Mouse (Mus musculus) embryo, embryonic 11.5 days (tissue): ENCODE data around the gene Traf7.
A peak's percentile ranks its signal among the peaks of the same experiment; 100 is the strongest.

ENCODE experiments used
- DNase-seq: peaks from one replicate; pipeline ENCODE4 v3.0.0-alpha.2; 2012; ENCODE audit warnings: low read depth, low spot score

Gene Traf7

DNA sequence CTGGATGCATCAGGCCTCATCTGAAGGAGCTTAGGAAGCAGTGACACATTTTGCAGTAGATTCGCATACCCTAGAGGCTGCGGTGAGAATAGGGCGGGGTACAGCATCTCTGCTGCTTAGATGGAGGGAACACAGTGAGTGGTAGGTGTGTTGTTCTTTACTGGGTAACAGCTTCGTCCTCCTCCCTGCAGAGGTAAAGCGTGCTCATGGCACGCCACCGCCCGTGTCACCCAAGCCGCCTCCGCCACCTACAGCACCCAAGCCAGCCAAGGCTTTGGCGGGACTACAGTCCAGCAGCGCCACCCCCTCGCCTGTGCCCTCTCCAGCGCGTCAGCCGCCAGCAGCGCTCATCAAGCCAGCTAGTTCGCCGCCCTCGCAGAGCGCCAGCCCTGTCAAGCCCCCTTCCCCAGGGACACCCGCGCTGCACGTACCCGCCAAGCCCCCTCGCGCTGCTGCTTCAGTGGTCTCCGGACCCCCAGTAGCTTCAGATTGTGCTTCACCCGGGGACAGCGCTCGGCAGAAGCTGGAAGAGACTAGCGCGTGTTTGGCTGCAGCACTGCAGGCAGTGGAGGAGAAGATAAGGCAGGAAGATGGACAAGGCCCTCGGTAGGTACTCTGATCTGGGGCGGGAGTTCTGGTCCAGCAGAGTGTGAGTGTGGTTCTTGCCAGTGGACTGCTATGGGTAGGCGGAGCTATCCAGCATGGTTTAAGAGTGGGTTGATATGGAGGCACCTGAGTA lies 21.2 kb downstream of the Traf7 start:
- no peak for DNase-seq

DNA sequence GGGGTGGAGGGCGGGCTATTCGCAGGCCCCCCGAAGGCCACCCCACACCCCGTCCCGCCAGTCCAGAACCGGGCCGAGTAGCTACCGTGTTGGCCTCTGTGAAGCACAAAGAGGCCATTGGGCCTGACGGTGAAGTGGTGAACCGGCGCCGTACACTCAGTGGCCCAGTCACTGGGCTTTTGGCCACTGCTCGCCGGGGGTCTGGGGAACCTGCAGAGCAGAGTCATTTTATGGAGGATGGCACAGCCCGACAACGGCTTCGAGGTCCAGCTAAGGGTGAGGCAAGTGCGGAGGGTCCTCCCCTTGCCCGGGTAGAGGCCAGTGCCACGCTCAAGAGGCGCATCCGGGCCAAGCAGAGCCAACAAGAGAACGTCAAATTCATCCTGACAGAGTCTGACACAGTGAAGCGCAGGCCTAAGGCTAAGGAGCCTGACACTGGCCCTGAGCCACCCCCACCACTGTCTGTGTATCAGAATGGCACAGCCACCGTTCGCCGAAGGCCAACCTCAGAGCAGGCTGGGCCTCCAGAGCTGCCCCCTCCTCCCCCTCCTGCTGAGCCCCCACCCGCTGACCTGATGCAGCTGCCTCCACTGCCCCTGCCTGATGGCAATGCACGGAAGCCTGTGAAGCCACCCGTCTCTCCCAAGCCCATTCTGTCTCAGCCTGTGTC lies 22.3 kb downstream of the Traf7 start:
- DNase-seq, result no peak

DNA sequence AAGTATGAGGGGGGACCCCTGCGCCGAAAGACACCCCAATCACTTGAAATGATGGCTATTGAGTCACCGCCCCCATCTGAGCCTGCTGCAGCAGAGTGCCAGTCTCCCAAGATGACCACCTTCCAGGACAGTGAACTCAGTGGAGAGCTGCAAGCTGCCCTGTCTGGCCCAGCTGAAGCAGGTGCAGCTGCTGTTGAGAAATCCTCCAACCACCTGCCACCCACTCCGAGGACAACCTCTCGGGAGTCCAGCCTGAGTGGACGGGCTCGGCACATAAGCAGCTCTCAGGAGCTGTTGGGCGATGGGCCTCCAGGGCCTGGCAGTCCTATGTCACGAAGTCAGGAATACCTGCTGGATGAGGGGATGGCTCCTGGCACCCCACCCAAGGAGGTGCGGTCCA lies 23.7 kb downstream of the Traf7 start:
- no peak for DNase-seq

DNA sequence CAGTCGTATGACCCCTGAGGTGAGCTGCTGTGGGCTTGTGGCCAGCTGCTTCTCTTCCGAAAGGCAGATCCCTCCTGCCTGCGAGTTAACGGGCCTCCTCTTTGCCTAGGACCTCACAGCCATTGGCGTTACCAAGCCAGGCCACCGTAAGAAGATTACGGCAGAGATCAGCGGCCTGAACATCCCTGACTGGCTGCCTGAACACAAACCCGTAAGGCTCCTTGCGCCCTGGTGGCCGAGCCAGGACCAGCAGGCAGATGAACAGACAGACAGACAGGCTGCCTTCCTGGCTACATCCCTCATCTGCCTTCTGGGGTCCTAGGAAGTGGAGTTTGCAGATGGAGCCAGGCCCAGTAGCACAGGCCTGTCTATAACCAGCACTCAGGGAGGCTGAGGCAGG lies 25.5 kb downstream of the Traf7 start:
- no peak for DNase-seq

GRCm38 (mm10) chr17:24496026-24496425 lies 31.7 kb downstream of the Traf7 start:
- no peak for DNase-seq

- no peak for DNase-seq
Measured at GRCm38 (mm10) chr17:24495443-24495842, 32.3 kb downstream of the Traf7 start.

GRCm38 (mm10) chr17:24494627-24495335 lies 33.0 kb downstream of the Traf7 start:
- DNase-seq, result no peak

GRCm38 (mm10) chr17:24490399-24490798 lies 37.3 kb downstream of the Traf7 start:
- DNase-seq, result no peak

DNA sequence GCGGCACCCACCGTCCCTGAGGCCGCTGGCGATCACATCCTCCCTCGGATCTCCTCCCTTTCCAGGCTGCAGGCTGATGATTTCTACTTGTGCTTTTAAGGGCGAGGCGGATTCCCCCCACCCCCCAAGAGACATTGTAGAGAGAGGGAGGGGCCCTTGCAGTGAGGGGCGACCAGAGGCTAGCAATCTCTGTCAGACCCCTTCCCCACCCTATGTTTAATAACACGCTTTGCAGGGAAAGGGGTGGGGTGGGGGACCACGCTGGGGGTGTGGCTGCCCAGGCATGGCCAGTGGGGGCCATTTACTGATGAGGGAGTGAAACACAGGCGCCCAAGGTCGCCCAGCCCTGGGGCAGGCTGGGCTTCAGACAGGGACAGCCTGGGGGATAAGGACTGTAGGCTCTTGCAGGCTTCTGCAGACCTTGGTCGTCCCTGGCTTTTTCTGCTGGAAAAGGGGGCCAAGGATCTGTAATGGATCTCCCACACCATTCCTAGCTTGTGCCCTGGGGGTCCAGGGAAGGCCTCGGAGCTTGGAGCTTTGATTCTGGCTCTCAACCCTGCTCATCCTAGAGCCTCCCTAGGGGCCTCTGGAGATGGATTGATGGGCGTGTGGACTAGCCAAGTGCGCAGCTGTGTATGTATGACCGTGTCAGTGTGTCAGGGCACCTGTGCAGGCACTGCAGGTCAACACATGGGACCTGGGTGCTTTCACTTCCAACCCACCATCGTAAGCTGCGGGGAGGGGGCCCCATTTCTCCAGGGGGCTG lies 38.3 kb downstream of the Traf7 start:
- DNase-seq, result no peak

DNA sequence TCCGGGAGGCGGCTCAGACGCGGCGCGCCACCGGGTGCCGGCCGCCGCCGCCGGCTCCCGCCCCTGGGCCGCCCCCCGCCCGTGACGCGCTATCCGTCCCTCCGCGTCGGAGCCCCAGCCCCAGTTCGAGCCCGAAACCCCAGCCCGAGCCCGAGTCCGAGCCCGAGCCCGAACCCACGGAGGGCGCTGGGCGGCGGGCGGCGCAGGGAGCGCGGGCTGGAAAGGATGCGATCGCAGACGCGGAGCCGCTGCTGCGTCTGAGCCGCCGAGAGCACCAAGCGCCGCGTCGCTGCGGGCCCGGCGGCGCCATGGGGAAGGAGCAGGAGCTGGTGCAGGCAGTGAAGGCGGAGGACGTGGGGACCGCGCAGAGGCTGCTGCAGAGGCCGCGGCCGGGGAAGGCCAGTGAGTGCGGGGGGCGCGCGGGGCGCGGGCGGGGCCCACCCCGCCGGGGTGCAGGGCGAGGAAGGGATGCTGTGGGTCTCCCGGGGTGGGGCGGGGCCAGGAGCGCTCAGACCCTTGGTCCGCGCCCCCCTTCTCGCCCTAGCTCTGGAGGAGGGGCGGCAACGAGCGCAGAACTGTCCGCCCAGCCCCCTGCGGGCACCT lies 39.0 kb downstream of the Traf7 start:
- no peak for DNase-seq

DNA sequence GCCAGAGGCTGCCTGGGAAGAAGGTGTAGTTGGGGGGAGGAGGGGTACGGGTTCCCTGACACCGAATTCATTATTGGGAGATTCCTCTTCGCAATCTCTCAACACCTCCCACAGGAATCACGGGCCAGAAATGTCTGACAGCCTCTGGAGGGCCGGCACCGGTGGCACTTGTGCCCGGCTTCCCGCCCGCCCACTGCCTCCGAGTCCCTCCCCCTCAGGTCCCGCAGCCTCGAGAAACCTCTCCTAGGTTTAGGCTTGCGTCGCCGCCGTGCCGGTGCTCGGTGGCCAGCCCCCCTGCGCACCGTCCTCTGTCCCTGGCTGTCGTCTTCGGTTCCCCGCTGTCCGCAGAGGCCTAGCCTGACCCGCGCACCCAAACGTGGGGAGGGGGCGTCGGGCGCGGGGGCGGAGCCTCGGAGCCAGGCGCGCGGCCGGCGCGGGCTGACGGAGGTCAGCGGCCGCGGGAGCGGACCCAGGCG lies 39.5 kb downstream of the Traf7 start, which contains the start of gene Caskin1:
TSS of gene Caskin1 (plus strand) at position 416 of the 476 bp plus-strand sequence.
- no peak for DNase-seq

- no peak for DNase-seq
Measured at GRCm38 (mm10) chr17:24485090-24485860, 42.5 kb downstream of the Traf7 start.

GRCm38 (mm10) chr17:24483495-24483894 lies 44.2 kb downstream of the Traf7 start:
- DNase-seq, result no peak

GRCm38 (mm10) chr17:24481027-24481815 lies 46.5 kb downstream of the Traf7 start:
- no peak for DNase-seq

GRCm38 (mm10) chr17:24480201-24480826 lies 47.4 kb downstream of the Traf7 start:
- DNase-seq, result no peak

GRCm38 (mm10) chr17:24479431-24479830 lies 48.3 kb downstream of the Traf7 start:
- DNase-seq, result no peak

DNA sequence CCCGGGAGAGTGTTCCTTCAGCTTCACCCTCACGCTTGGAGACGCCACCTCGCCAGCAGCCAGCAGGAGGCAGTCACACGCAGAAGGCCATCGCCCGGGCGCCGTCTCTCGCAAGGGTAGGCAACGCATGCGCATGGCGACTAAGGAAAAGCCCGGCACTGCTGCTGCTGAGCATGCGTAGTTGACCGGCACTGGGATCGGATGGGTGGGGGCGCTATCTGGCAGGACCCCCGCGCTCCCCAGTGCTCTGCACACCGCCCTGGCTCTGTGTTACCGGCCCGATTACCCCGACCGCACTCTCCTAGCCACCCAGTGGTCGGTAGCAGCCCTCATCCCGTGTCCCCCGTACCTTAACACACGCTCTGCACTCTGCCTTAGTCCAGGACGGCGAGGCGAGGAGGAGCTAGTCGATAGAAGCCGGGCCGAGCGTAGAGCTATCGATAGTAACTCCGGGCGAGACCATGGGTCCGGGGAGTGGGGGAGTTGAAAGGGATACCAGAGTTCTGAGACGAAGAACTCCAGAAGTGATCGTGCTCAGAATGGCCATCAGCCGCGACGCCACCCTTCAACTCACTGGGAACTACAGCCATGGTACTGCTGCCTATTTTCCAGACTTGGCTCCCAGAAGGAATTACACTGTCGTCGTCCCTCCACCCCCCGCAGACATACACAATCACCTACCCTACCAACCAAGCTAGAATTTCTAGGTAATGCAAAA lies 48.9 kb downstream of the Traf7 start, which contains the start of gene Mlst8:
TSS of gene Mlst8 (minus strand) at position 416 of the 718 bp plus-strand sequence.
- peak; percentile 94 for DNase-seq

GRCm38 (mm10) chr17:24477985-24478600 lies 49.6 kb downstream of the Traf7 start:
- no peak for DNase-seq
